Mouse (Mus musculus) heart, embryonic 12.5 days (tissue): ENCODE measurements around the gene Pigf. TPM values are rescaled to one million over a fixed set of nuclear protein-coding genes. Genes with fewer than 3 reads are reported as not detected.

Source experiments
- ATAC-seq: fragments of 200-750 bp; cut with Nextera tagmentation; 2 replicates; pipeline ENCODE4 v1.8.0; 2017; ENCODE audit warnings: moderate TSS enrichment, moderate library complexity; ENCODE audit not compliant: insufficient number of reproducible peaks, low FRiP score
- H3K27ac ChIP-seq: fragments of 300-500 bp; sonication (generic); 2 replicates; pipeline ENCODE4 v1.5.1; 2016; ENCODE audit warnings: mild to moderate bottlenecking, moderate library complexity; ENCODE audit not compliant: poor library complexity, severe bottlenecking
- H3K27me3 ChIP-seq: fragments of 300-500 bp; sonication (generic); replicated peaks from 2 replicates; pipeline ENCODE4 v1.6.1; 2016; ENCODE audit warnings: mild to moderate bottlenecking, moderate library complexity
- H3K36me3 ChIP-seq: fragments of 300-500 bp; sonication (generic); 2 replicates; pipeline ENCODE4 v1.6.1; 2016; ENCODE audit warnings: mild to moderate bottlenecking, moderate library complexity
- H3K4me1 ChIP-seq: fragments of 300-500 bp; sonication (generic); replicated peaks from 2 replicates; pipeline ENCODE4 v1.6.1; 2016; ENCODE audit warnings: mild to moderate bottlenecking
- H3K4me2 ChIP-seq: fragments of 300-500 bp; sonication (generic); 2 replicates; pipeline ENCODE4 v1.6.1; 2016; ENCODE audit warnings: mild to moderate bottlenecking, moderate library complexity
- H3K4me3 ChIP-seq: fragments of 300-500 bp; sonication (generic); 2 replicates; pipeline ENCODE4 v1.5.1; 2016; ENCODE audit warnings: mild to moderate bottlenecking
- H3K9ac ChIP-seq: fragments of 300-500 bp; sonication (generic); 2 replicates; pipeline ENCODE4 v1.6.1; 2016; ENCODE audit warnings: mild to moderate bottlenecking, moderate library complexity
- H3K9me3 ChIP-seq: fragments of 300-500 bp; sonication (generic); replicated peaks from 2 replicates; pipeline ENCODE4 v1.6.1; 2016; ENCODE audit warnings: mild to moderate bottlenecking, moderate library complexity
- whole genome bisulfite sequencing: fragments of 180-500 bp; shearing (Covaris S2); methylation state at CpG from one replicate; pipeline ENCODE4 v1.1.7; 2016; 5-methylcytosine and 5-hydroxymethylcytosine counted together
- polyA plus RNA-seq: library from polyadenylated mRNA; unstranded; fragments of >200 nt; fragmentation: Nextera tagmentation; extraction: Ambion mirVana; gene quantifications from 2 replicates; pipeline ENCODE4 v1.2.1, GENCODE M21; 2016

Pigf gene
- polyA plus RNA-seq, 1 experiment from 2014 or later = 21.5 TPM

GRCm38 (mm10) chr17:86947840-86948796 lies 77.1 kb downstream of the Pigf start, which contains the start of gene Atp6v1e2:
Gene Atp6v1e2, minus strand, starts transcription at chr17:86947897.
- no peak for ATAC-seq
- H3K27me3 ChIP-seq = no peaks in the 10 kb centered on the region
- H3K4me3 ChIP-seq = no peak within 1 kb of the TSS
- no peak within 1 kb of the TSS for H3K27ac ChIP-seq
- H3K9ac ChIP-seq = no peak within 1 kb of the TSS
- H3K4me1 ChIP-seq = no peaks in the 10 kb centered on the region
- H3K36me3 ChIP-seq = no peaks in the 10 kb centered on the region
- H3K4me2 ChIP-seq = no peak within 1 kb of the TSS
- H3K9me3 ChIP-seq = no peaks in the 10 kb centered on the region
- WGBS = 84% methylated on average over 28 of the region's 28 CpGs

Other genes starting within 250 kb of the Pigf start
- not detected in 2 replicates for gene Tmem247, start 108.1 kb downstream of the Pigf start, polyA plus RNA-seq
- not detected in 2 replicates for gene Atp6v1e2, start 77.5 kb downstream of the Pigf start, polyA plus RNA-seq
- gene Rhoq, start 62.3 kb downstream of the Pigf start, polyA plus RNA-seq = 28.4 and 32.6 TPM in 2 replicates
- 115 TPM in 2 replicates for gene Cript, start 144 bp upstream of the Pigf start, polyA plus RNA-seq
- gene Socs5, start 82.3 kb upstream of the Pigf start, polyA plus RNA-seq = 13.5 and 17.0 TPM in 2 replicates
- gene Mcfd2, start 240.5 kb upstream of the Pigf start, polyA plus RNA-seq = 68.8 and 70.8 TPM in 2 replicates